Mouse (Mus musculus) cortical plate, adult 2 months (tissue): ENCODE measurements at regions not wholly inside any gene's neighbourhood (a gene's known extent, or its start where the extent isn't known, plus 50 kb on each side); places are given as distances from the start of the nearest gene placed in this dataset.

Experiments
- CTCF ChIP-seq: fragments of 200-500 bp; IDR thresholded peaks from 2 replicates; pipeline ENCODE4 v1.5.1; 2011; ENCODE audit warnings: mild to moderate bottlenecking, control low read depth, low read length; ENCODE audit not compliant: insufficient read depth; ENCODE audit errors: extremely low read depth
- POLR2A ChIP-seq: fragments of 200-500 bp; IDR thresholded peaks from 2 replicates; pipeline ENCODE4 v1.6.1; 2011; ENCODE audit warnings: mild to moderate bottlenecking, low read length, control low read depth; ENCODE audit not compliant: insufficient read depth; ENCODE audit errors: extremely low read depth

GRCm38 (mm10) chr4:127562602-127563001 lies 204.6 kb upstream of the Gjb5 start:
- TF ChIP-seq CTCF: no peak
- no peak for TF ChIP-seq POLR2A
